Mouse (Mus musculus): ENCODE data around the gene Ywhag. TPM values are rescaled to one million over a fixed set of nuclear protein-coding genes. Genes with fewer than 3 reads are reported as not detected.

The Ywhag gene
- polyA plus RNA-seq, 1 experiment from 2014 or later = 132 TPM

- Histone ChIP-seq H3K4me3 (ENCODE audit: low read depth, low read length) (no peak overlapping the region), H3K27ac (replicated peaks; ENCODE audit: low read depth, low read length) (no peak overlapping the region), H3K9ac (replicated peaks; ENCODE audit: low read length) (no peak overlapping the region), H3K4me2 (ENCODE audit: low read depth, low read length) (no peak overlapping the region), H3K4me1 (ENCODE audit: control insufficient read depth, insufficient read depth, low read length) (no peaks in the 10 kb centered on the region), H3K9me3 (replicated peaks; ENCODE audit: control insufficient read depth, low read length) (no peaks in the 10 kb centered on the region), H3K36me3 (replicated peaks; ENCODE audit: control insufficient read depth, insufficient read depth, low read depth, low read length) (peaks cover 3% of the 10 kb centered on the region), H3K27me3 (ENCODE audit: control insufficient read depth, insufficient read depth, low read length) (no peaks in the 10 kb centered on the region)
- 92% methylated on average over 3 of the region's 3 CpGs for WGBS
- ATAC-seq (replicated peaks; ENCODE audit: insufficient number of reproducible peaks, low FRiP score, low TSS enrichment, low read depth) (no peak), DNase-seq (ENCODE audit: low spot score) (no peak)
Measured at GRCm38 (mm10) chr5:135916601-135917000, 17.8 kb downstream of the Ywhag start.

GRCm38 (mm10) chr5:135916051-135916565, 18.3 kb downstream of the Ywhag start:
- Histone ChIP-seq H3K9me3 (replicated peaks; ENCODE audit: control insufficient read depth, low read length) (no peaks in the 10 kb centered on the region), H3K27ac (replicated peaks; ENCODE audit: low read depth, low read length) (no peak overlapping the region), H3K4me1 (ENCODE audit: control insufficient read depth, insufficient read depth, low read length) (no peaks in the 10 kb centered on the region), H3K27me3 (ENCODE audit: control insufficient read depth, insufficient read depth, low read length) (no peaks in the 10 kb centered on the region), H3K36me3 (replicated peaks; ENCODE audit: control insufficient read depth, insufficient read depth, low read depth, low read length) (peaks cover 4% of the 10 kb centered on the region), H3K9ac (replicated peaks; ENCODE audit: low read length) (no peak overlapping the region), H3K4me2 (ENCODE audit: low read depth, low read length) (no peak overlapping the region), H3K4me3 (ENCODE audit: low read depth, low read length) (no peak overlapping the region)
- no peak for DNase-seq (ENCODE audit: low spot score)
- no peak for ATAC-seq (replicated peaks; ENCODE audit: insufficient number of reproducible peaks, low FRiP score, low TSS enrichment, low read depth)
- WGBS = 89% methylated on average over 6 of the region's 6 CpGs

- H3K4me3 ChIP-seq (ENCODE audit: low read depth, low read length) = no peak overlapping the region
- no peaks in the 10 kb centered on the region for H3K27me3 ChIP-seq (ENCODE audit: control insufficient read depth, insufficient read depth, low read length)
- no peak for DNase-seq (ENCODE audit: low spot score)
- no peak overlapping the region for H3K9ac ChIP-seq (replicated peaks; ENCODE audit: low read length)
- H3K27ac ChIP-seq (replicated peaks; ENCODE audit: low read depth, low read length) = no peak overlapping the region
- ATAC-seq (replicated peaks; ENCODE audit: insufficient number of reproducible peaks, low FRiP score, low TSS enrichment, low read depth) = no peak
- H3K4me1 ChIP-seq (ENCODE audit: control insufficient read depth, insufficient read depth, low read length) = no peaks in the 10 kb centered on the region
- no peaks in the 10 kb centered on the region for H3K9me3 ChIP-seq (replicated peaks; ENCODE audit: control insufficient read depth, low read length)
- WGBS = 86% methylated on average over 6 of the region's 6 CpGs
- peaks cover 12% of the 10 kb centered on the region for H3K36me3 ChIP-seq (replicated peaks; ENCODE audit: control insufficient read depth, insufficient read depth, low read depth, low read length)
- H3K4me2 ChIP-seq (ENCODE audit: low read depth, low read length) = no peak overlapping the region
Measured at GRCm38 (mm10) chr5:135914156-135914555, 20.3 kb downstream of the Ywhag start.

GRCm38 (mm10) chr5:135913201-135913600, 21.2 kb downstream of the Ywhag start:
- no peak for ATAC-seq (replicated peaks; ENCODE audit: insufficient number of reproducible peaks, low FRiP score, low TSS enrichment, low read depth)
- peaks cover 16% of the 10 kb centered on the region for H3K36me3 ChIP-seq (replicated peaks; ENCODE audit: control insufficient read depth, insufficient read depth, low read depth, low read length)

GRCm38 (mm10) chr5:135911633-135912220, 22.7 kb downstream of the Ywhag start:
- H3K9me3 ChIP-seq (replicated peaks; ENCODE audit: control insufficient read depth, low read length) = no peaks in the 10 kb centered on the region
- no peak overlapping the region for H3K4me2 ChIP-seq (ENCODE audit: low read depth, low read length)
- no peak overlapping the region for H3K9ac ChIP-seq (replicated peaks; ENCODE audit: low read length)
- 92% methylated on average over 11 of the region's 11 CpGs for WGBS
- H3K36me3 ChIP-seq (replicated peaks; ENCODE audit: control insufficient read depth, insufficient read depth, low read depth, low read length) = peaks cover 16% of the 10 kb centered on the region
- ATAC-seq (replicated peaks; ENCODE audit: insufficient number of reproducible peaks, low FRiP score, low TSS enrichment, low read depth) = no peak
- no peaks in the 10 kb centered on the region for H3K4me1 ChIP-seq (ENCODE audit: control insufficient read depth, insufficient read depth, low read length)
- H3K27ac ChIP-seq (replicated peaks; ENCODE audit: low read depth, low read length) = no peak overlapping the region
- no peaks in the 10 kb centered on the region for H3K27me3 ChIP-seq (ENCODE audit: control insufficient read depth, insufficient read depth, low read length)
- DNase-seq (ENCODE audit: low spot score) = no peak
- H3K4me3 ChIP-seq (ENCODE audit: low read depth, low read length) = no peak overlapping the region

More at GRCm38 (mm10) chr5:135913201-135913600, 21.2 kb downstream of the Ywhag start:
- Histone ChIP-seq H3K4me3 (ENCODE audit: low read depth, low read length) (no peak overlapping the region), H3K4me2 (ENCODE audit: low read depth, low read length) (no peak overlapping the region), H3K9ac (replicated peaks; ENCODE audit: low read length) (no peak overlapping the region), H3K9me3 (replicated peaks; ENCODE audit: control insufficient read depth, low read length) (no peaks in the 10 kb centered on the region), H3K27me3 (ENCODE audit: control insufficient read depth, insufficient read depth, low read length) (no peaks in the 10 kb centered on the region), H3K27ac (replicated peaks; ENCODE audit: low read depth, low read length) (no peak overlapping the region), H3K4me1 (ENCODE audit: control insufficient read depth, insufficient read depth, low read length) (no peaks in the 10 kb centered on the region)
- WGBS = 79% methylated on average over 5 of the region's 5 CpGs
- no peak for DNase-seq (ENCODE audit: low spot score)

GRCm38 (mm10) chr5:135910813-135911212, 23.6 kb downstream of the Ywhag start:
- Histone ChIP-seq H3K9me3 (replicated peaks; ENCODE audit: control insufficient read depth, low read length) (no peaks in the 10 kb centered on the region), H3K36me3 (replicated peaks; ENCODE audit: control insufficient read depth, insufficient read depth, low read depth, low read length) (peaks cover 16% of the 10 kb centered on the region), H3K4me1 (ENCODE audit: control insufficient read depth, insufficient read depth, low read length) (no peaks in the 10 kb centered on the region), H3K4me2 (ENCODE audit: low read depth, low read length) (no peak overlapping the region), H3K4me3 (ENCODE audit: low read depth, low read length) (no peak overlapping the region), H3K9ac (replicated peaks; ENCODE audit: low read length) (no peak overlapping the region), H3K27me3 (ENCODE audit: control insufficient read depth, insufficient read depth, low read length) (no peaks in the 10 kb centered on the region), H3K27ac (replicated peaks; ENCODE audit: low read depth, low read length) (no peak overlapping the region)
- 91% methylated on average over 25 of the region's 25 CpGs for WGBS
- no peak for ATAC-seq (replicated peaks; ENCODE audit: insufficient number of reproducible peaks, low FRiP score, low TSS enrichment, low read depth)
- no peak for DNase-seq (ENCODE audit: low spot score)

GRCm38 (mm10) chr5:135909646-135910045, 24.8 kb downstream of the Ywhag start:
- H3K9me3 ChIP-seq (replicated peaks; ENCODE audit: control insufficient read depth, low read length) = no peaks in the 10 kb centered on the region
- no peak overlapping the region for H3K4me2 ChIP-seq (ENCODE audit: low read depth, low read length)
- H3K9ac ChIP-seq (replicated peaks; ENCODE audit: low read length) = no peak overlapping the region
- H3K27me3 ChIP-seq (ENCODE audit: control insufficient read depth, insufficient read depth, low read length) = no peaks in the 10 kb centered on the region
- no peak overlapping the region for H3K4me3 ChIP-seq (ENCODE audit: low read depth, low read length)
- ATAC-seq (replicated peaks; ENCODE audit: insufficient number of reproducible peaks, low FRiP score, low TSS enrichment, low read depth) = no peak
- no peak for DNase-seq (ENCODE audit: low spot score)
- peaks cover 16% of the 10 kb centered on the region for H3K36me3 ChIP-seq (replicated peaks; ENCODE audit: control insufficient read depth, insufficient read depth, low read depth, low read length)
- WGBS = 89% methylated on average over 10 of the region's 10 CpGs
- no peaks in the 10 kb centered on the region for H3K4me1 ChIP-seq (ENCODE audit: control insufficient read depth, insufficient read depth, low read length)
- H3K27ac ChIP-seq (replicated peaks; ENCODE audit: low read depth, low read length) = no peak overlapping the region

- no peak for ATAC-seq (replicated peaks; ENCODE audit: insufficient number of reproducible peaks, low FRiP score, low TSS enrichment, low read depth)
- WGBS = 93% methylated on average over 16 of the region's 16 CpGs
- Histone ChIP-seq H3K27ac (replicated peaks; ENCODE audit: low read depth, low read length) (no peak overlapping the region), H3K36me3 (replicated peaks; ENCODE audit: control insufficient read depth, insufficient read depth, low read depth, low read length) (peaks cover 16% of the 10 kb centered on the region), H3K9ac (replicated peaks; ENCODE audit: low read length) (no peak overlapping the region), H3K4me3 (ENCODE audit: low read depth, low read length) (no peak overlapping the region), H3K4me2 (ENCODE audit: low read depth, low read length) (no peak overlapping the region), H3K9me3 (replicated peaks; ENCODE audit: control insufficient read depth, low read length) (no peaks in the 10 kb centered on the region), H3K27me3 (ENCODE audit: control insufficient read depth, insufficient read depth, low read length) (no peaks in the 10 kb centered on the region), H3K4me1 (ENCODE audit: control insufficient read depth, insufficient read depth, low read length) (no peaks in the 10 kb centered on the region)
- no peak for DNase-seq (ENCODE audit: low spot score)
Measured at GRCm38 (mm10) chr5:135908989-135909388, 25.4 kb downstream of the Ywhag start.
